Mouse (Mus musculus) embryonic facial prominence, embryonic 15.5 days (tissue): ENCODE measurements at regions not wholly inside any gene's neighbourhood (a gene's known extent, or its start where the extent isn't known, plus 50 kb on each side); places are given as distances from the start of the nearest gene placed in this dataset.
A peak's percentile ranks its signal among the peaks of the same experiment; 100 is the strongest.

Experiments used
- ATAC-seq: fragments of 200-750 bp; cut with Nextera tagmentation; 2 replicates; pipeline ENCODE4 v1.8.0; 2017; ENCODE audit warnings: low read depth, moderate TSS enrichment; ENCODE audit not compliant: insufficient number of reproducible peaks, low FRiP score, low TSS enrichment
- H3K27ac ChIP-seq: fragments of 300-500 bp; sonication (generic); replicated peaks from 2 replicates; pipeline ENCODE4 v1.5.1; 2015; ENCODE audit warnings: mild to moderate bottlenecking, inconsistent platforms
- H3K27me3 ChIP-seq: fragments of 300-500 bp; sonication (generic); 2 replicates; pipeline ENCODE4 v1.6.1; 2015; ENCODE audit warnings: inconsistent platforms
- H3K36me3 ChIP-seq: fragments of 300-500 bp; sonication (generic); 2 replicates; pipeline ENCODE4 v1.6.1; 2015; ENCODE audit warnings: mild to moderate bottlenecking, inconsistent platforms
- H3K4me1 ChIP-seq: fragments of 300-500 bp; sonication (generic); 2 replicates; pipeline ENCODE4 v1.6.1; 2015; ENCODE audit warnings: inconsistent platforms
- H3K4me2 ChIP-seq: fragments of 300-500 bp; sonication (generic); replicated peaks from 2 replicates; pipeline ENCODE4 v1.6.1; 2015; ENCODE audit warnings: mild to moderate bottlenecking, inconsistent platforms
- H3K4me3 ChIP-seq: fragments of 300-500 bp; sonication (generic); replicated peaks from 2 replicates; pipeline ENCODE4 v1.5.1; 2015; ENCODE audit warnings: mild to moderate bottlenecking, inconsistent platforms
- H3K9ac ChIP-seq: fragments of 300-500 bp; sonication (generic); 2 replicates; pipeline ENCODE4 v1.6.1; 2015; ENCODE audit warnings: inconsistent platforms
- H3K9me3 ChIP-seq: fragments of 300-500 bp; sonication (generic); replicated peaks from 2 replicates; pipeline ENCODE4 v1.6.1; 2016; ENCODE audit warnings: inconsistent platforms
- WGBS: fragments of 180-500 bp; shearing (Covaris S2); methylation state at CpG from one replicate; pipeline ENCODE4 v1.1.7; 2015; 5-methylcytosine and 5-hydroxymethylcytosine counted together

- WGBS, result 84% methylated on average over 4 of the region's 4 CpGs
- H3K9ac ChIP-seq, result no peak overlapping the region
- peaks cover 4% of the 10 kb centered on the region; the same call in 1 of the 2 replicates for H3K27me3 ChIP-seq
- peaks cover 3% of the 10 kb centered on the region; the same call in 1 of the 2 replicates for H3K4me1 ChIP-seq
- no peaks in the 10 kb centered on the region for H3K36me3 ChIP-seq
- H3K4me2 ChIP-seq, result no peak overlapping the region
- H3K9me3 ChIP-seq, result no peaks in the 10 kb centered on the region
- ATAC-seq, result no peak
- H3K4me3 ChIP-seq, result no peak overlapping the region
- no peak overlapping the region for H3K27ac ChIP-seq
Observed at GRCm38 (mm10) chr2:129952486-129952885, 59.7 kb upstream of the Tgm3 start.

DNA sequence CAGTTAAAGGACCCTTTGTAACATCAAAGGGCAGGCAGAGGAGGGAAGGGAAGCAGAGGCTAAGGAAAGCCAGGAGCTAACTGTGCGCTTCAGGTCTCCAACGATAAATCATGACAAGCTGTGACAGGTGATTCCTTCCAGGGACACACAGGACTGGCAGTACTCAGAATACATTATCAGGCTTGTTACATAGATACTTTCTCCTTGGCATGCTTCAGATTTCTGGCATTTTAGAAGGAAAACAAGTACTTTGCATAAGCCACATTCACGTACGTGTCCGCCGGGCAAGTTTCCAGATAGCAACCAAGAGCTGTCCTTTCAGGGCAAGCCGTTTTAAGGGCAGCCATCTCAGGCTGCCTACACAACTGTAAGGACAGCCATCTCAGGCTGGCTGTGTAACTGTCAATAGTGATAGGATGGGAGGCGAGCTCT is 56.9 kb upstream of the Tgm3 start:
- Histone ChIP-seq H3K4me2 (no peak overlapping the region), H3K36me3 (no peaks in the 10 kb centered on the region), H3K9ac (no peak overlapping the region), H3K27ac (no peak overlapping the region), H3K27me3 (no peaks in the 10 kb centered on the region), H3K4me1 (peaks cover 2% of the 10 kb centered on the region; the same call in 1 of the 2 replicates), H3K4me3 (no peak overlapping the region), H3K9me3 (no peaks in the 10 kb centered on the region)
- 48% methylated on average over 8 of the region's 8 CpGs for WGBS
- ATAC-seq, result no peak

GRCm38 (mm10) chr2:129958120-129958519 is 54.0 kb upstream of the Tgm3 start:
- H3K4me1 ChIP-seq, result peaks cover 2% of the 10 kb centered on the region; the same call in 1 of the 2 replicates
- H3K36me3 ChIP-seq, result no peaks in the 10 kb centered on the region
- no peak for ATAC-seq
- H3K27me3 ChIP-seq, result no peaks in the 10 kb centered on the region
- 74% methylated on average over 3 of the region's 3 CpGs for WGBS
- no peak overlapping the region for H3K27ac ChIP-seq
- no peak overlapping the region for H3K4me3 ChIP-seq
- H3K4me2 ChIP-seq, result no peak overlapping the region
- no peak overlapping the region for H3K9ac ChIP-seq
- no peaks in the 10 kb centered on the region for H3K9me3 ChIP-seq

GRCm38 (mm10) chr2:129960364-129960763 is 51.8 kb upstream of the Tgm3 start:
- no peak overlapping the region for H3K4me3 ChIP-seq
- no peaks in the 10 kb centered on the region for H3K9me3 ChIP-seq
- ATAC-seq, result peak; percentile 70
- 49% methylated on average over 4 of the region's 4 CpGs for WGBS
- no peak overlapping the region for H3K9ac ChIP-seq
- no peaks in the 10 kb centered on the region for H3K36me3 ChIP-seq
- no peaks in the 10 kb centered on the region for H3K27me3 ChIP-seq
- no peak overlapping the region for H3K4me2 ChIP-seq
- peaks cover 2% of the 10 kb centered on the region; the same call in 1 of the 2 replicates for H3K4me1 ChIP-seq
- H3K27ac ChIP-seq, result no peak overlapping the region

- Histone ChIP-seq H3K36me3 (no peaks in the 10 kb centered on the region), H3K9me3 (no peaks in the 10 kb centered on the region), H3K27me3 (no peaks in the 10 kb centered on the region), H3K27ac (no peak overlapping the region), H3K9ac (no peak overlapping the region), H3K4me2 (no peak overlapping the region), H3K4me3 (no peak overlapping the region), H3K4me1 (peaks cover 2% of the 10 kb centered on the region; the same call in 1 of the 2 replicates)
- WGBS, result 65% methylated on average over 5 of the region's 5 CpGs
- ATAC-seq, result no peak
Observed at GRCm38 (mm10) chr2:129961522-129961921, 50.6 kb upstream of the Tgm3 start.
